Mouse (Mus musculus): Measurements from ENCODE around the gene Cdk19.
A peak's percentile ranks its signal among the peaks of the same experiment; 100 is the strongest.

Gene Cdk19

DNA sequence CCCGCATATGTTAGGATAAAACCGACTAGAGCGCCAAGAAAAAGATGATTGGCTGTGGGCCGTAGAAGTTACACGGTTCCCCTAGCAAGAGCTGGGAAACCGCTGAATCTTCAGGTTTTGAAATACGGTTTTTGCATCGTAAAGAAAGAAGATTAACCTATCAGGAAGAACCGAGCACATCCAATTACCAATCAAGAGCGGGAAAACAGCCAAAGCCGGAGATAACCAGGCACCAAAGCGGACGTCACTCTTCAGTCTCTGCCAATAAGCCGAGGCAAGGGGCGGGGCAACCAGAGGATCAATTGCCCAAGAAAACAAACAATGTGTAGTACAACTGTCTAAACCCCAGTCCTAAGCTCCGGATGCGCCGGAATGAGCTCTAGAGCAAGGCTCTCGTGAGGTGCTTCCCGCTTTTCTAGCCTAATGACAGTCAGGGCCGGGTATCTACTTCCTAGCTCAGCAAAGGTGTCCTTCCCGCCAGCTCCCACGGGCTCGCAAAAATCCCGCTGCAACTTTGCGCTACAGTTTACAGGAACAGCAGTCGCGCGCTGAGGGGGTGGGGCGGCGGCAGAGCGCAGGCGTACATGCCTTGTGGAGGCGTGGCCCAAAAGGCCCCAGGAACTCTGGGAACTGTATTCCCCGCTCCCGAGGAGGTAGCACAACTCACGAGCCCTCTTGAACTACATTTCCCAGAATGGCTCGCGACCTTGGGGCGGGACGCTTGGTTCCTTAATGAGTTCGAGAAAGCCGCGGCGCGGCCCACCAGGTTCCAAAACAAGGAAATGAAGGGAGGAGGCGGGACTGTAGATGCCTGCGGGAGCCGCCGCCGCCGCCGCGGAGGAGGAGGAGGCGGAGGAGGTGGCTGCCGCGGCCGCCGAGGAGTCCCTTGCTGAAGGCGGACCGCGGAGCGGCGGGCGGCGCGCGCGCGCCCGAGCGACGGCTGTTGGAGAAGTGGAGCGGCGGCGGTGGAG, 9.5 kb downstream of the Cdk19 start:
- peak; percentile 95 to 97 for DNase-seq (ENCODE audit: low read depth in 1 of 2, low spot score in 2 of 2)

DNA sequence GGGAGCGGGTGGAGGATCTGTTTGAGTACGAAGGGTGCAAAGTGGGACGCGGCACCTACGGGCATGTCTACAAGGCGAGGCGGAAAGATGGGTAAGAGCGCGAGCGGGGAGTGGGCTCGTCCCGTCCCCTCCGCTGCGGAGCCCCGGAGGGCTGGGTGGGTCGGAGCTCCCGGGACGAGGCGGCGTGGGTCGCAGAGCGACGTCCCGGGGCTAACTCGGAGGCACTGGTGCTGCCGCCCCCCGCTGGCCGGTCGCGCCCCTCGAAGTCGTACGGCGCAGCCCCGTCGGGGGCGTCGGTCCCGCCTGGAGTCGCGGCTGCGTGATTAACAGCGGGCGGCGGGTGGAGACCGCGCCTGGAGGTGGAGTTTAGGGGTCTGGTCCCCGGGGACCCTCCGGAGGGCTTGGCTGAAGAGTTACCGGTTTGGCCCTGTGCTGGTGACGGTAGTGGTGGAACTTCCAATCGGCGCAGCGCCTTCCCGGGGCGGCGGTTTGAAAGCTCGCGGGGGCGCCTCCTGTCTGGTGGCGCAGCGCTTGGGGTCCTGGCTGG, 10.3 kb downstream of the Cdk19 start:
- DNase-seq (ENCODE audit: low read depth in 1 of 2, low spot score in 2 of 2) = no peak

DNA sequence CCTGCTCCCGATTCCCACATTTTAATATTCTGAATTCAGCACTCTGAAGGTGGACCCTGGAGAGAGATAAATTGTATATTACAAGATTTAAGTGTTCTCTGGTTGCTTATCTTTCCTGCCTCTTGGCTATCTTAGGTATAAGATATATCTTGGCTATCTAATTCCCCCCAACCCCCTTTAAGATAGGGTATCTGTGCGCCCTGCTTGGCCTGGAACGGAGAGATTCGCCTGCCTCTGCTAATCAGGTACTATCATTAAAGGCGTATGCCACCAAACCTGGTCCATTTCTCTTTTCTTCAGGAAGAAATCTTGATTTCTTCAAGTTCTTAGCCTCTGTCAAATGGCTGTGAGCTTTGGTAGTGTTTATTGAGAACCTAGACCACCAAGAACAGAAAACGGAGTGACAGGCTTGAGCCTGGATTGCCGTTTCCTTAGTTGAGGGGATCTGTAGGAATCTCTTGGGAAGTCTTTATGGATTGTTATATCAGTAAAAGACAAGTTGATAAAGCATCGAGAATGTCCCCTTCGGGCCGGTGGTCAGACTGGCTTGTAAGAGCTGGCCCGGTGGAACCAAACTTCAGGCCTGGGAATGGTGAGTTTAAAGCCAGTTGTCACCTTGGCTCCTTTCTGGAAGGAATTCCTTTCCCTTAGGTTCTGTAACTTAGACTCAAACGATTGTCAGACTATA, 11.0 kb downstream of the Cdk19 start:
- no peak for DNase-seq (ENCODE audit: low read depth in 1 of 2, low spot score in 2 of 2)

DNA sequence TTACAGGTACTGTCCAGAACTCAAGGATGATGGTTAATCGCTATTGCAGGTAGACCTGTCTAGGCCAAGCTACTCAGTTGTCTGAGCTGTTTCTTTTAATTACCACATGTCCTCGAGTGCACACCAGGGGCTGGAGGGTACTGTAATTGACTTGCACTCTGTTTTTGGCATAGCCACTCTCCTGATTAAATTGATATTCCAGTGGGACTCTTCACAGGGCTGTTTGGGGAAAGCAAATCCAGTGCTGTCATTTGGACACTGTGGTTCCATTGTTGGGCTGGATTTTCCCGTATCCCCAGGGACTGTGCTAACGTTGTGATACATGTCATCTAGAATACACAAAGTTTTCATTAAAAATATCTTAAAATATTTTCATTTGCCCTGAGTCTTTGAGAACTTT, 11.8 kb downstream of the Cdk19 start:
- DNase-seq (ENCODE audit: low read depth in 1 of 2, low spot score in 2 of 2) = no peak

DNA sequence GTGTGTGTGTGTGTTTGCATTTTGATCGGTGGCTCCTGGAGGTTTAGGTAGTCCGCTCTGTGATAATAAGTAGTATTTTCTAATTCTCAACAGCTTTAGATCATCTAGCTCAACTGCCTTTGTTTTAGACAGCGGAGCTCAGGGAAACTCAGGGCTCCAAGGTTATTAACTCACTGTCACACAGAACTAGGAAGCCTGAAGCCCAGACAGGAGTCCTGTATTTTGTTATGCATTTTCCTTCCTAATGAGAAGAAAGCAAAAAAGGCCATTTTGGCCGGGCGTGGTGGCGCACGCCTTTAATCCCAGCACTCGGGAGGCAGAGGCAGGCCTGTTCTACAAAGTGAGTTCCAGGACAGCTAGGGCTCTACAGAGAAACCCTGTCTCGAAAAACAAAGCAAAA, 14.7 kb downstream of the Cdk19 start:
- no peak for DNase-seq (ENCODE audit: low read depth in 1 of 2, low spot score in 2 of 2)

DNA sequence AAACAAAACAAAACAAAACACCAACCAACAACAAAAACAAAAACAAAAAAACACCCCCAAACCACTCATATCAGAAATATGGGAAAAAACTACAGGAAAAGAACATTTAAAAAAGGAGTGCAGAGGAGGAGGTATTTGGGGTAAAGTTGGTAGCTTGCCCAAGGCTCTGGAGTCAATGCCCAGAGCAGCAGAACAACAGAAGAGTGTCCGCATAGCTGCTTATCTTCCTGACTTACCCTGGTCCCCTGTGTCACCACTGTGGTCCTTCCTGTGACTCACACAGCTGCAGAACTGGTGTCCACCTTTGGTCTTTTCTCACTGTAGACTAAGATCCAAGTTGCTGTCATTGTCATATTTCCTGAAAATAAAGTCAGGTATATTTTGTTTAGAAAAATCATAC, 15.2 kb downstream of the Cdk19 start:
- no peak for DNase-seq (ENCODE audit: low read depth in 1 of 2, low spot score in 2 of 2)

DNA sequence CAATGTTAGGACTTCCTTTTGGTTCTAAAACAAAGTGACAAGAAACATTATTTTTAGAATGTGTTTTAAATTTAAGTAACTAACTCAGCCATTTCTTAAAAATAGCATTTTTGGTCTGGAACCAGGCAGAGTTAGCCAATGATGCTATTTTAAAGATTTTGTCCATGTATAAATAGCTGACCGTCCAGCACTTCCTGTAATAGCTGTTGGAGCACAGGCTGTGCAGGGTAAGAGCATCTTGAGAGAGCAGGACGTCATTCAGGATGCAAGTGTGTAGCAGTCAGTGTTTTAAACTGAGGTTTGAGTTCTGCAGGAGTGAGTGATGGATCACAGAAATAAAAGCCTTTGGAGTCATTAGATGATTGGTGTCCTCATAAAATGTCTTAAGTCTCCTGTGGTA, 18.8 kb downstream of the Cdk19 start:
- DNase-seq (ENCODE audit: low read depth in 1 of 2, low spot score in 2 of 2) = no peak

DNA sequence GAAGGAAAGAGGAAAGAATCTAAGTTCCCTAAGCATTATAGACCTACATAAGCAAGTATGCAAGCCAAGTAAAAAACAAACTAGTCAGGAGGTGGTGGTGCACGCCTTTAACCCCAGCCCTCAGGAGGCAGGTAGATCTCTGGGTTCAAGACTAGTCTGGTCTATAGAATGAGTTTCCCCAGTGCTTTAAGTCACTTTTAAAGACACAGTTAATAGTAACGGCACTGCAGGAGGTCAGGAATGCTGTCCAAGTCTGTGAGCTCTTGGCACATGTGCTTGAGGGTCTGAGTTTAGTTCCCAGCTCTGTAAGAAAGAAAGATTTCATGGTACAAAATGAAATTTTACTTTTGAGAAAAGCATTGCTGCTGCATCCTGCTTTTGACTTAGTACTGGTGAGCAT, 19.8 kb downstream of the Cdk19 start:
- DNase-seq (ENCODE audit: low read depth in 1 of 2, low spot score in 2 of 2) = no peak

DNA sequence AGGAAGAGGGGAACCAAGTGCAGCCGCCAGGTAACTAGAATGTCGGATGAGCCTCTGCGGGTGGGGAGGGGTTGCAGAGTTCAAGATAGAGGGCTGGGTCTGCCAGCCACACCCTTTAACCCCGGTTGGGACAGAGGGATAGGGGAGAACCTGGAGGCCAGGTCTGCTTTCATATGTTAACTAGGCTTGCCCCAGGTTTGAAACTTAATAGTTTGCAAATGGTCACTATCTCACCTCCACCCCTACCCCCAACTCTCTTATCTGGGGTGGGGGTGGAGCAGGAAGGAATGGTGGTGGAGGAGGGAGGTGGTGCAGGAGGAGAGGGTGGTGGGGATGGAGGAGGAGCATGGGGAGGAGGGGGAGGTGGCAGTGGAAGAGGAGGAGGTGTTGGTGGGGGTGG, 23.6 kb downstream of the Cdk19 start:
- DNase-seq (ENCODE audit: low read depth in 1 of 2, low spot score in 2 of 2) = no peak

DNA sequence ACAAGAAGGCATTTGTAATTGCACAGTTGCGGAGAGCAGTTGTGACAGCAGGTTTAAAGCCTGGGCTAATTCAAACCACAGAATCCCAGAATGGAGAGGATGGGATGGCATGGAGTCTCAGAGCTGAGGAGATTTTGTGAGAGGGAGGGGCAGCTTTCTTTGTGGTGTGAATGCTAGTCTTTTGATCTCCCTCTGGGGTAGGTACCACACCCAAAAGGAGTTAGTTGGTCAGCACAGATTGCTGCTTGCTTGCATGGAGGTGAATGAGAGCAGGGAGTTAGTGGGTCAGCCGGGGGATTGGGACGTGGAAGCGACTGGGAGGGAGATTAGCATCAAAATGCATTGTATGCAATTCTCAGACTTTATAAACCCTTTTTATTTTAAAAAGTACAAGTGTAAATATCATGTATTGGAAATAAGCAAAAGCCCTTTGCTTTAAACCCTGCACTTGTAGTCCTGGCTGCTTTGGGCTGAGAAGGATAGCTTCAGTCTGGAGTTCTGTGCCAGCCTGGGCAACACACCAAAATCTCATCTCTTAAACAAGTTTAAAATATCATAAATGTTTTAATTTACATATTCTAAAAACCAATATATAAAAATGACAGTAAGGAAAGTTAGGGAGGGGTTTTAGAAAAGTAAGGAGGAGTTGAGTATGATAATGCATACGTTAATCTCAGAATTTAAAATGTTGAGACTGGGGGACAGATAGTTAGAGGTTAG, 25.4 kb downstream of the Cdk19 start:
- no peak for DNase-seq (ENCODE audit: low read depth in 1 of 2, low spot score in 2 of 2)

DNA sequence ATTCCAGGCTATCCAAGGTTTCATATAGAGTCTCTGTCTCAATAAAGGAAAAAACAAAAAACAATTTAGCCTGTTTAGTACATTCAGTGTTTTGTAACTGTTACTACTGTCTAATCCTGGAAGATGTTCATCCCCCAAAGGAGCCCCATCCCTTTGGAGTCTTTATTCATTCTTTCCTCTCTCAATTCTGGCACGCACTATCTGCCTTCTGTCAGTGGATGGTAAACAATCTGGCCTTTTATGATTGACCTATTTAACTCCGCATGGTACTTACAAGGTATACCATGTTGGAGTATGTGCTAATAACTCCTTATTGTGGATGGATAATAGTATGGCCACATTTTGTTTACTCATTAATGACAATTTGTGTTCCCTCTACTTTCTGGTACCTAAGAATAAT, 26.6 kb downstream of the Cdk19 start:
- no peak for DNase-seq (ENCODE audit: low read depth in 1 of 2, low spot score in 2 of 2)

DNA sequence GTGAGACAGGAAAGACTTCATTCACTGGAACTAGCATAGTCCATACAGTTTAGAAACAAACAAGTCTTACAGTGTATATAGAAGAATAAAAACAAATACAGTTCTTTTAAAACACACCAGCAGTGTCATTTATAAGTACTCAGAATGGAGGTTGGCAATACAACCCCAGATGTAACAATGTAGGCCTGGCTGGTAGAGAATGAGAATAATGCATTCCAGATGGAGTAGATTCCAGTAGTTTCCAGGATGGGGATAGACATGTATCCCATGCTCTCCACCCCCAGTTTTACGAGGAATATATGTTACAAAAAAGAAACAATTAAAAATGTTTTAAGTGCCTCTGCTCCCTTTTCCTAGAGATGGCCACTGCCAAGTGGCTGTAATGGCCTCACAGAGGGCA, 29.2 kb downstream of the Cdk19 start:
- DNase-seq (ENCODE audit: low read depth in 1 of 2, low spot score in 2 of 2) = no peak

DNA sequence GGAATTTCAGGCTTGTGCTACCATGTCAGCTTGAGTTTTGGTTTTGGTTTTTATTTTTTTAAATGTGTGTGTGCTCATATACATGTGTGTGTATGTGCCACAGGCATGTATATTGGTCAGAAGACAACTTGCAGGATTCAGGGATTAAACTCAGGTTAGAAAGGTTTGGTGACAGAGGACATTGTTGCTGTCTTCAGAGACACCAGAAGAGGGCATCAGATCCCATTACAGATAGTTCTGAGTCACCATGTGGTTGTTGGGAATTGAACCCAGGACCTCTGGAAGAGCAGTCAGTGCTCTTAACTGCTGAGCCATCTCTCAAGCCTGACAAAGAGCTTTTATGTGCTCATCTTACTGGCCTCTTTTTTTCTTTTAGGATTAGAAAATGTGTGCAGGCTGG, 30.8 kb downstream of the Cdk19 start:
- DNase-seq (ENCODE audit: low read depth in 1 of 2, low spot score in 2 of 2) = no peak

DNA sequence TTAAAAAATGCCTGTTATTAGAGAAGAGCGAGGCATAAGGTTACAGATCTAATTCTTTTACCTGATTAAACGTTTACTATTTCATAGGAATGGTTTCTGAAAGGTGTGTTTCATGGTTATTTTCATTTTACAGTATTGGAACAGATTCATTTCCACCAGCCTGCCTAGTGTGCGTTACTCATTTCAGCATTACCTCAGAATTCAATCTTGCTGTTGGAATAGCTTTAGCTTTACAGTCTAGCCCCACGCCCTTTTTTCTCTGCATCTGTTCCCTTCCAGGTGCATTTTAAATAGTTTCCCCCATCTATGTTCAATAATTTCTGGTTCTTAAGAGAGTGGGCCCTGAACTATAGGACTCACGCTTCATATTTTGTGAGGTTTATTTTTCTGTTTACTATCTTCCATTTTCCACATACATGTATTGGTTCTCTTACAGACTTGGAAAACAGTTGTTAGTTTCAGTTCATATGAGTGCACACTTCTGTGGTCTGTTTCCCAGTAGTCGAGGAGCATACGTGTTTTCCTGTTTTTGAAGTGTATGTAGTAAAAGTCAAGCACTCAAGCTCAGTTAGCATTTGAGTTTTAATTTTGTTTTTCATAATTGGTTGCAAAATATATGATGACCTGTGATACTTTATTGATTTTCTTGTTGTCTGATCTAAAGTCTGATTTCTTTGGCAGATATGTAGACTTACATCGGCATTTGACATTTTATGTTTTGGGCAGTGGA, 32.0 kb downstream of the Cdk19 start:
- DNase-seq (ENCODE audit: low read depth in 1 of 2, low spot score in 2 of 2) = no peak

DNA sequence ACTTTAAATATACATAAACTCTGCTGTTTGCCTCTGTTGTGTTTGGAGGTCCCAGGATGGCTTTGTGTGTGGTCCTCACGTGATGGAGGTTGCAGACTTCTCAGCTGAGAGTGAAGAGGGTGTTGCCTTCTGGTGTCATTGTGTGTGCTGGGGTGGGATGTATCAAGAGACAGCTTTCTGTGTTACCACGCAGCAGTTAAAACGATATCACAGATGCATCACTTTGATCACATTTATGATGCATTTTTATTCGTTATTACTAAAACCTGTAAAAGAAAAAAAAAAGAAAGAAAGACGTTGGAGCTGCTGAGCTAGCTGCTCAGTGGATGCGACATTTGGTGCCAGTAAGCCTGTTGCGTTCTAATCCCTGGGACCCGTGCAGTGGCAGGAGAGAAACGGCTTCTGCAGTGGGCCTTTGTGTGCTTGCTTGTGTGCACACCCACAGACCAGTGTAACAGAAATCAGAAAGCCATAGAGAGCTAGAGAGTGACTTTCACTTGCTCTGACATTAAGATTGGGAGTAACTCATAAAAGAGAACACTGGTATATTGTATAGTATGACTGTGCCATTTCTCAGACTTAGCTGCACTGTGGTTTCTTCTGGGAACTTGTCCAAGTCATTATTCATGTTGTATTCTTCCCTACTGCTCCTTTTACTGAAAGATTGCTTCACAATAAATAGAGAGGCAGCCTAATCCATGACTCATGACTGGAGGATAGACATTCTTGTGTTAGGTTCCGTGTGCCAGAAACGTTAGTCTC, 32.7 kb downstream of the Cdk19 start:
- peak in 1 of 2 experiments; percentile 32 for DNase-seq (ENCODE audit: low read depth in 1 of 2, low spot score in 2 of 2)

DNA sequence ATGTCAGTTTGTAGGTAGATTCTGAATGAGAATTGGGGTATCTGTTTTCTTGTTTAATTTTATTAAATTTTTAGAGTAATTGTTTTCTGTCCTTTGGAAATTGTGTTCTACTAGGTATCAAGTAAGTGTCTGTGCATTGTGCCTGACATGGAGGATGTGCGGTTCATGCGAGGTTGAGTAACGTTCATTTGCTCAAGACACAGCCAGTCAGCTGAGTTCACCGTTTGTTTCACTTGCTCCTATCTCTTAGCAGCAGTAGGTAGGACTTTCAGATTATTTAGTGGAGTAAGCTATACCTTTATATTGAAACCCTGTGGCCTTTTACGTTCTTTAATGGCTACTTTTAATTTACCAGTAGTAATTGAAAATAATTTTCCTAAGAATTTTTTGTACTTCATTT, 34.4 kb downstream of the Cdk19 start:
- DNase-seq (ENCODE audit: low read depth in 1 of 2, low spot score in 2 of 2) = no peak

DNA sequence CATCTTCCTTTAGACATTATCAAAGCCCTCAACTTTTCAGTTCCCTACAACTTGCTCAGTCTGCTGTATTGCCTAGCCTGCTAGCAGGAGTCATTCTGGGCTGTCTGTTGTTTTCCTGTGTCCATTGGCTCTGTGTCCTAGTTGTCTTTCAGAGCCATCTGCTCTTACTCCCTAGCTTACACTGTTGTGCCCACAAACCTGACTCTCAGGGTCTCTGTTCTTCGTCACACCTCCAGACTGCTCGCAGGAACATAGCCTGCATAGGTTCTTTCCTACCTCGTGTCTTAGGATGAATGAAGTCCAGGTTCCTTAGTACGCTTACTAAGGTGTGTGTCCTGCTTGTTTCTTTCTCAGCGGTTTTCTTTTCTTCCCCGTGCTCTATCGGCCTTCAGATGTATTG, 35.5 kb downstream of the Cdk19 start:
- no peak for DNase-seq (ENCODE audit: low read depth in 1 of 2, low spot score in 2 of 2)

DNA sequence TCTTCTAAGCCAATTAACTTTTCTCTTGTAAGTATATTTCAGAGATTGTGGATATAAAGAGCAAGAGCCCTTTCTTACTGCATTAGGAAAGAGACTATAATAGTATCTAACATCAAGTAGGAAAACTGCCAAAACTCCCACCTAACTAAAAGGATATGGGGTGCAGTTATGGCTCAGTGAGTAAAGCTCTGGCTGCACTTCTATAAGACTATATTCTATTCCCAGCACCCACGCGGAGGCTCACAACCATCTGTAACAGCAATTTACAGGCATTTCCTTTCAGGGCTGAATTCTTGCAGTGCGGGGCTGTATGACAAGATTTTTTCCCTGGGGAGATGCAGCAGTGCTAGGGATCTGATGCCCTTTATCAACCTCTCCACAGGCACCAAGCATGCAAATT, 36.9 kb downstream of the Cdk19 start:
- DNase-seq (ENCODE audit: low read depth in 1 of 2, low spot score in 2 of 2) = no peak

DNA sequence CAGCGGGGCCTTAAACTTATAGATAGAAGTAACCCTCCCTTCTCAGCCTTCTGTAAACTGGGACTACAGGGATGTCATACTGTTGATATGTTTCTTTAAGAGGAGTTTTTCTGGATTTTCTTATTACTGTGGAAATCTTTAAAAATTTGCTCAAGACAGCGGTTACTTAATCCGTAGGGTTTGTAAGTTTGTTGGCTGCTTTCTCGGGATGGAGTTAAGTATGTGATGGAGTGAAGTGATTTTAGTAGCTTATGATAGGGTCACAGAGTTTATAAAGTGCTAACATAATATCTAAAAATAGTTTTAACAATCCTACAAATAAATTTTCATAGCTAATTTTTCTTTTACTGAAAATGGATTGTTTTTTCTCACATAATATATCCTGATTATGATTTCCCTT, 38.9 kb downstream of the Cdk19 start:
- no peak for DNase-seq (ENCODE audit: low read depth in 1 of 2, low spot score in 2 of 2)

DNA sequence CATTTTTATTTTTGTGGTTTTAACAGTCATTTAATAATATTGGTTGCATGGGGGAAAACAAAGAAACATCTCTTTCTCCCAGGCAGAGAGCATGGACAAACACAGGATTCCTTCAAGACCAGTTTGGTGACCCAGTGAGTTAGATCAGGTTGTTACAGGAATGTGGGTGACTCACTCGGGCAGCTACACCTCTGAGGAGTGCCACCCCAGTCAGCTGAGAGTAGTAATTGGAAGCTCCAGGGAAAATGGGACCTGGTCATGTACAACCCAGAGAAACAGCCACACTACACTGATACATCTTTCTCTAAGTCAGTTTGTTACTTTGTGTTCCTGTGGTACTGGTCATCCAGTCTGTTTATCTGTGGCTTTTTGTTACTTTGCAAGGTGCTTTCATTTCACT, 40.3 kb downstream of the Cdk19 start:
- DNase-seq (ENCODE audit: low read depth in 1 of 2, low spot score in 2 of 2) = no peak

All from monocyte, adult 2 months (primary cell).